Mouse (Mus musculus) CD4-positive helper T cell, adult 2 months (primary cell): ENCODE results near the gene Sly.
"Not testable (repeated sequence)": the region's sequence is repeated elsewhere in the genome, so short reads cannot be mapped to it uniquely, and the experiment has no call there.

Experiments used
- DNase-seq: peaks from one replicate; pipeline ENCODE4 v3.0.0-alpha.2; 2012; ENCODE audit warnings: low read depth, missing footprints, low spot score

Sly gene

GRCm38 (mm10) chrY:57186888-57187287, at the start of gene Sly:
Gene Sly (plus strand): TSS chrY:57187188.
- DNase-seq = not testable (repeated sequence)
